Mouse (Mus musculus): Measurements from ENCODE around the gene Jak1. TPM values are rescaled to one million over a fixed set of nuclear protein-coding genes. Genes with fewer than 3 reads are reported as not detected.

Jak1 gene
- polyA plus RNA-seq, 1 experiment from 2014 or later, result 81.4 TPM

DNA sequence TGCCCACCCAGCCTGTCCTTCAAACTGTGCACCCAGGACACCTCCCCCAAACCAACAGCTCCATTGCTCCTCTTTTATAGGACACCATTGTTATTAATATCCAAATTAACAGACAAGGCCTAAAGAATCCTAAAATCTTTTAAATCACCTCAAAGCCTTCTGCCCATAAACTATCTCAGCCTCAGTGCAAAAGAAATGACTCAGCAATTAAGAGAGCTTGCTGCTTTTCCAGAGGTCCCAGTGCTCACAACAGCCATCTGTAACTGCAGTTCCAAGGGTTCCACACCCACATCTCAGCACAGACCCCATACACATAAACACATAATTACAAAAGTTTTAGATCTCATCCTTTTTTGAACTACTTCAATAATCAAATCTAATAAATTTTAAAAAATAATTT lies 13.1 kb downstream of the Jak1 start:
- Histone ChIP-seq H3K4me3 (replicated peaks) (no peak overlapping the region), H3K9me3 (replicated peaks) (no peaks in the 10 kb centered on the region), H3K36me3 (no peaks in the 10 kb centered on the region), H3K27me3 (no peaks in the 10 kb centered on the region), H3K9ac (no peak overlapping the region), H3K4me1 (peaks cover 18% of the 10 kb centered on the region), H3K4me2 (replicated peaks) (no peak overlapping the region), H3K27ac (replicated peaks) (no peak overlapping the region)
- ATAC-seq (ENCODE audit: insufficient number of reproducible peaks, low FRiP score, low TSS enrichment, low read depth), result no peak

DNA sequence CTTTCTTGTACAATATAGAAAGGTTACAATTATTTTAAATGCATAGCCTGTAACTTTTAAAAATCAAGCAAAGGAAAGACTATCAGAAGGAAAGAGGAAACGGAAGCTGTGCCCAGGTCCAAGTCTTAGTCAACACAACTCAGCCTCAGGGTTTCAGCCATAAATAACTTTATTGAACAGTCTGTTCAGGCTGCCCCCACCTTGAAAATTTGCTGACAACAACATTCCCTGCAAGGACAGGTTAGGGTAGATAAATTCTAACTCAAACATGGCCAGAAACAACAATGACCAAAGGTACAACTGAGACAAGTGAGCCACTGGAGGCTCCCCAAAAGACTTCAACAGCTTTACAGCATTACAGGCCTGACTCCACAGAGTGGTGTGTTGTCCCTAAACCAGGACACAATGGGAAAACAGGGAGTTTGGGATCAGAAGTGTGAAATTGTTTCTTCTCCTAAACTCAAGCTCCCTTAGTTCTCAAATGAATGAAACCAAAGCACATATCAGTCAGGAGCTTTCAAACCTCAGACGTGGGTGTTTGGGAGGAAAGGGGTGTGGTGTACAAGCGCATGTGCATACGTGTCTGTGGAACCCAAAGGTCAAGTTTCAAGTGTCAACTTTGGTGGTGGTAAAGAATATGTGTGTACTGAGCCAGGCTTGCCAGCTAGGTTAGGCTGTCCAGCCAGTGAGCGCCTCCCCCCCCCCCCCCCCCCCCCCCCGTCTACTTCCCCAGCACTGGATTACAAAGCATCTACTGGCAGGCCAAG lies 14.9 kb downstream of the Jak1 start:
- Histone ChIP-seq H3K4me2 (replicated peaks) (no peak overlapping the region), H3K4me3 (replicated peaks) (no peak overlapping the region), H3K27me3 (no peaks in the 10 kb centered on the region), H3K4me1 (peaks cover 22% of the 10 kb centered on the region), H3K27ac (replicated peaks) (no peak overlapping the region), H3K36me3 (no peaks in the 10 kb centered on the region), H3K9ac (no peak overlapping the region), H3K9me3 (replicated peaks) (no peaks in the 10 kb centered on the region)
- WGBS, result 55% methylated on average over 5 of the region's 6 CpGs
- ATAC-seq (ENCODE audit: insufficient number of reproducible peaks, low FRiP score, low TSS enrichment, low read depth), result no peak

DNA sequence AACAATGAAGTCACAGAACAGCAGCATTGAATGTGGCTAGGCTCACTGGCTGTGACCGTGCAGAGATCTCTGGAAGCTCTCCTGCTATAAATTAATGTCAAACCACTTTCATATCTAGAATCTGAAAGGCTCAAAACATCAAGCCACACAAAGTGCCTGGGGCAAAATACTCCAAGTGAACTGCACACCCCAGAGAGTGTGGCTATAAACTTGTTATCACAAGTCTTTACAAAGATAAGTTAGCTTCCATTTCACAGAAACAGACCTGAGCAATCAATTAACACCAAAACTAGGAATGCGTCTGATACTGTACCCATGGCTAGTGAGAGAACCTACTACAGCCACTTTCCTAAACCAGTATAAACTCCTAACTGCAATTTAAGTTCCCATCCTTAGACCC lies 17.7 kb downstream of the Jak1 start:
- H3K4me3 ChIP-seq (replicated peaks), result no peak overlapping the region
- H3K9ac ChIP-seq, result no peak overlapping the region
- H3K36me3 ChIP-seq, result no peaks in the 10 kb centered on the region
- H3K4me2 ChIP-seq (replicated peaks), result no peak overlapping the region
- no peaks in the 10 kb centered on the region for H3K27me3 ChIP-seq
- ATAC-seq (ENCODE audit: insufficient number of reproducible peaks, low FRiP score, low TSS enrichment, low read depth), result no peak
- peaks cover 32% of the 10 kb centered on the region for H3K4me1 ChIP-seq
- H3K9me3 ChIP-seq (replicated peaks), result no peaks in the 10 kb centered on the region
- WGBS, result 35% methylated on average over 2 of the region's 2 CpGs
- no peak overlapping the region for H3K27ac ChIP-seq (replicated peaks)

DNA sequence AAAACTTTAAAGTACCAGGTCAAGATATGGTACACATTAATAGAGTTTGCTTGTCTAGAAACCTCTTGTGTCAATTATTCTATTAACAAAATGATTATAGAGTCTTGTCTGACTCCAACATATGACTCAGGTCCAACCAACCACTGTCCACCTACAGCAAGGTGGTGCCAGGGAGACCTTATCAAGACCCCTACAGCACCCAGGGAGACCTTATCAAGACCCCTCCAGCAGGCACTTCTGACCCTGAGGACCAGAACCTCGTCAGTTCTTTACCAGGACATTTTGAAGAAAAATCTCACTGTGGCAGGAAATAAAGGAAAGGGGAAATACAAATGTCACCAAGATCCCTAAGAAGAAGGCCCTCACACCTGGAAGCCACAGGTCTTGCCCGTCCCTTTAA lies 18.5 kb downstream of the Jak1 start:
- Histone ChIP-seq H3K9me3 (replicated peaks) (no peaks in the 10 kb centered on the region), H3K27me3 (no peaks in the 10 kb centered on the region), H3K9ac (no peak overlapping the region), H3K4me1 (peaks cover 32% of the 10 kb centered on the region), H3K27ac (replicated peaks) (no peak overlapping the region), H3K4me2 (replicated peaks) (no peak overlapping the region), H3K4me3 (replicated peaks) (no peak overlapping the region), H3K36me3 (no peaks in the 10 kb centered on the region)
- 75% methylated on average over 2 of the region's 2 CpGs for WGBS
- no peak for ATAC-seq (ENCODE audit: insufficient number of reproducible peaks, low FRiP score, low TSS enrichment, low read depth)

DNA sequence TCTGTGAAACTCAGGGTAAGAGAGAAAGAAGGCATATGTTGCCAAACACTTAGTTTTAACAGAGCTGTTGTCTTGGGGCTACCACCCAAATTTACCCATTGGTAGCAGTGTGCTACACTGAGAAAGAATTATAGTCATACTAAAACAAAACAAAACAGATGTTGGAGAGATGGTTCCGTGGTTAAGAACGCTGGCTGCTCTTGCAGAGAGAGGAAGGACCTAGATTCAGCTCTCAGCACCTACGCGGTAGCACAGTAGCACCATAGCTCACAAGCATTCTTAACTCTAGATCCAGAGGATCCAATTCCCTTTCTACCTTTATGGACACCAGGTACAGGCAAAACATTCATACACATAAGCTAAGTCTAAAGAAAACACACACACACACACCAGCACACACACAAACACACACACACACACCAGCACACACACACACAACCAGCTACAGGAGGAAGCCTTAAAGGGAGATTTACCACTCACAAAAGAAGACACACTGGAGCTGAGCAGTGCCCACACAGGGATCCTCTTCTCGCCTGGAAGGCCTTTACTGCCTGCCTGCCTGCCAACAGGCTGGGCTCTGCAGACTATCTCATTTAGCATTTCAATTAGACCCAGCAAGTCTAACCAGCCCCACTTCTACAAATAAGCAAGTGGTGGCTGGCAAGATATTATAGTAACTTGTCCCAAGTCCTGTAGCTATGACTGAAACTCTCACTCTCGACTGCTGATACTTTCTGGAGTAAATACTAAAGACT lies 20.6 kb downstream of the Jak1 start:
- ATAC-seq (ENCODE audit: insufficient number of reproducible peaks, low FRiP score, low TSS enrichment, low read depth), result no peak
- H3K4me1 ChIP-seq, result peaks cover 28% of the 10 kb centered on the region
- no peak overlapping the region for H3K4me3 ChIP-seq (replicated peaks)
- no peaks in the 10 kb centered on the region for H3K9me3 ChIP-seq (replicated peaks)
- no peak overlapping the region; the same call in 1 of the 2 replicates for H3K27ac ChIP-seq (replicated peaks)
- WGBS, result 55% methylated on average over 6 of the region's 6 CpGs
- H3K27me3 ChIP-seq, result no peaks in the 10 kb centered on the region
- H3K4me2 ChIP-seq (replicated peaks), result no peak overlapping the region
- H3K36me3 ChIP-seq, result no peaks in the 10 kb centered on the region
- H3K9ac ChIP-seq, result no peak overlapping the region

DNA sequence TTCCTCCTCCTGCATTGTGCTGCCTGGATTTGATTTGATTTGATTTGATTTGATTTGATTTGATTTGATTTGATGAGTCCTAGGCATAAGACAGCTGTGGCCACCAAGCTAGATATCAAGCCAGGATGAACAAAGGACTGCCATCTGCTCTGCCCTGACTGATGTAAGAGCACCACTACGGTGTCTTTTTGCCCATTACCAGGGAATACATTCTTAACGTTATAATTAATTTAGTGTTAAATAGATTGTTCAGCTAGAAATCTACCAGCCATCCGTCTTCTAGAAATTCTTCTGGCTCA lies 24.3 kb downstream of the Jak1 start:
- H3K4me2 ChIP-seq (replicated peaks), result no peak overlapping the region
- no peak for ATAC-seq (ENCODE audit: insufficient number of reproducible peaks, low FRiP score, low TSS enrichment, low read depth)
- H3K9me3 ChIP-seq (replicated peaks), result no peaks in the 10 kb centered on the region
- 82% methylated on average over 3 of the region's 3 CpGs for WGBS
- H3K27me3 ChIP-seq, result no peaks in the 10 kb centered on the region
- H3K36me3 ChIP-seq, result no peaks in the 10 kb centered on the region
- H3K4me1 ChIP-seq, result peaks cover 20% of the 10 kb centered on the region
- no peak overlapping the region for H3K9ac ChIP-seq
- H3K27ac ChIP-seq (replicated peaks), result no peak overlapping the region
- no peak overlapping the region for H3K4me3 ChIP-seq (replicated peaks)

DNA sequence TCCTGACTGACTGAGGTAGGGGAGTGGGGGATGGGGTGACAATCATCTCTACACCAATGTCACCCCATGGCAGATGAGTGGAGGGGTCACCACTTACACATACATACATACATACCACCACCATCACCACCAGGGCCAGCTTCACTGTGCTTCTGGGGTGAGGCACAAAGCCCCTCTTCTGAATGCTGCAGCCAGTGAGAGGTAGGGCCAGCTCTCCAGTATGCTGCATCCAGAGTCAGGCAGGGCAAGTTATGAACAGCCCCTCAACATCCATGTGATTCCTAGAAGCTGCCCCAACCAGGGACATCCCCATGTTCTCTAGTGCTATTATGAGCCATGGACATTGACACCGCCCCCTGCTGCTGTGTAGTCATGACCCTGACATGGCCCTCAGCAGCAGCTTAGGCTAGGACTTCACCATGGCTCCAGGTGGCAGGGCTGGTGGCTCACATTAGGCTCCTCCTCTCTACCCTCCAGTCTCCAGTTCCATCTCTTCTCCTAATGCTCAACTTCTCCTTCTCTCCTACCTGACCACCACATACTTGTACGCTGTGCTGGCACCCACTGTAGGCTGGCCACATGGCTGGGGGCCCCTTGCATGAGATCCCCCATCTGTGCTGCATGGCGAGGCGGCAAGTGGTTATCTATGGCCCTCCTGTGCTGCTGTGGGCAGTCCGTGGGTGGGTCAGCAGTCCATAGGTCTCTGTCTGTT lies 24.8 kb downstream of the Jak1 start:
- Histone ChIP-seq H3K4me2 (replicated peaks) (no peak overlapping the region), H3K9ac (no peak overlapping the region), H3K4me1 (peaks cover 20% of the 10 kb centered on the region), H3K27ac (replicated peaks) (no peak overlapping the region), H3K27me3 (no peaks in the 10 kb centered on the region), H3K9me3 (replicated peaks) (no peaks in the 10 kb centered on the region), H3K4me3 (replicated peaks) (no peak overlapping the region), H3K36me3 (no peaks in the 10 kb centered on the region)
- WGBS, result 93% methylated on average over 5 of the region's 5 CpGs
- ATAC-seq (ENCODE audit: insufficient number of reproducible peaks, low FRiP score, low TSS enrichment, low read depth), result peak; percentile 47

DNA sequence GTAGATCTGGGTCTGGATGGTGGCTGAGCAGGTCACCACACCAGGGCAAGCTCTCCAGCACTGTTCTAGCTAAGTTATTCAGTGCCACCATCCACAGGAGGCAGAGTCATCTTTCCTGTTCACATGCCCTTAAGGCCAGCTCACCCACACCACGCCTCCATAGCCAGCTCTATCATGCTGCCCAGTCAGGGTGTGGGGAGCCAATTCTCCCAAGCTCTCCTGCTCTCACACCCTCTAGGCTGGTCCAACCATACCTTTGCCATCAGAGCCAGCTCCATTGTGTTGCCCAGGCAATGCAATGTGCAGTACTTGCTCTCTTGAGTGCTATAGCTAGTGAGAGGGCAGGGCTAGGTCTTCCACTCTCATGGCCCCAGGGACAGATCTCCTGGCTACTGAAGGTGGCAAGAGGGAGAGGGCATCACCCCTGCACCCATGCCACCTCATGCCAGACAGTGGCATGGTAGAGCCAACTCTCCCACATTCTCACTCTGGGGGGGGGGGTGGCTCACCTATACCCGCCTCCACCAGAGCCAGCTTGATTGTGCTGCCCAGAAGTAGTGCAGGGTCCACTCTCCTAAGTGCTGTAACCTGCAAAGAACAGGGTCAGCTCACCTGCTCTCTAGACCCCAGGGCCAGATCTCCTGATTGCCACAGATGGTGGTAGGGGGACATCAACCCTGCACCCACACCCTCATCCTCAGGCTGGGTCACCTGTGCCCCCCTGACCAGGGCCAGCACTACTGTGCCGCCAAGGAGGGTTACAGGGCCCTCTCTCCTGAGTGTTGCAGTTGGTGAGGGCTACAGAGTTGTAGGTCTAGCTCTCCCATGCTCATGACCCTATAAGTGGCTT lies 25.5 kb downstream of the Jak1 start:
- Histone ChIP-seq H3K9me3 (replicated peaks) (no peaks in the 10 kb centered on the region), H3K4me2 (replicated peaks) (no peak overlapping the region), H3K27ac (replicated peaks) (no peak overlapping the region), H3K36me3 (no peaks in the 10 kb centered on the region), H3K27me3 (no peaks in the 10 kb centered on the region), H3K4me1 (peaks cover 17% of the 10 kb centered on the region), H3K4me3 (replicated peaks) (no peak overlapping the region), H3K9ac (no peak overlapping the region)
- ATAC-seq (ENCODE audit: insufficient number of reproducible peaks, low FRiP score, low TSS enrichment, low read depth), result 0 out of 2 replicates have a peak, but pooled peaks have one; percentile 2
- WGBS, result 87% methylated on average over 3 of the region's 3 CpGs

DNA sequence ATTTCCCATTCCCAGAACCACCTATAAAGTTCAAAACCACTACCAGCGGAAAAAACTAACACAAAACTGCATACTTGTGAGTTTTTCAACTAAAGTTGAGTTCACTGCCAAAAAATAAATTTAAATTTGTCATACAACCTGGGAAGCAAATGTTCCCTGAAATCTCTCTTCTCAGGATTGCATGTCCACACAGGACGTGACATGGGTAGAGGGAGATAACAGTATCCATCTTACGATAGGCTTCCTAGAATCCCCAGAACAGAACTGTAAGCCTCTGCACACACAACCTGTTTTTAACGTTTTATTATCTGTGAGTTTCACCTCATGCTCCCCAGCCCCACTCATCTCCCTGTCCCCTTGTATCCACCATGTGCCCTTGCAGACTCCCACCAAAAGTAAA lies 26.5 kb downstream of the Jak1 start:
- Histone ChIP-seq H3K4me1 (peaks cover 16% of the 10 kb centered on the region), H3K27me3 (no peaks in the 10 kb centered on the region), H3K4me2 (replicated peaks) (no peak overlapping the region), H3K4me3 (replicated peaks) (no peak overlapping the region), H3K27ac (replicated peaks) (no peak overlapping the region), H3K36me3 (no peaks in the 10 kb centered on the region), H3K9me3 (replicated peaks) (no peaks in the 10 kb centered on the region), H3K9ac (no peak overlapping the region)
- 72% methylated on average over 4 of the region's 4 CpGs for WGBS
- no peak for ATAC-seq (ENCODE audit: insufficient number of reproducible peaks, low FRiP score, low TSS enrichment, low read depth)

DNA sequence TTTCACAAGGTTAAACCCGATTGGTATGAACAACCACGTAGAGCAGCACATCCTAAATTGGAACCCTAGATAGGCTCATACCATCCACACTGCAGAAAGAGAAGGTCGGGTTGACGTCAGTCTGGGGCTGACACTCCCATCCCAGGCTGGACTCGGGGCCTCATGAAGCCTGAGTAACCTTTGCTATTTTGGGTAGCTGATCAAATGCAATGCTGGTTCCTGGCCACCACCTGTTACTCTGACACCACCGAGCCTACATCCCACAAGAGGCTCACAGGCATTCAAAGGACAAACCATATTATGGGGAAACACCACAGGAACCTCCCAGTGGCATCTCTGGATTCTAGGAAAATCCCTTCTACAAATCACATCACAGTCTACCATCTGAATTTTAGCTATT lies 28.3 kb downstream of the Jak1 start:
- Histone ChIP-seq H3K4me3 (replicated peaks) (no peak overlapping the region), H3K4me1 (peaks cover 16% of the 10 kb centered on the region), H3K9me3 (replicated peaks) (no peaks in the 10 kb centered on the region), H3K27me3 (no peaks in the 10 kb centered on the region), H3K4me2 (replicated peaks) (no peak overlapping the region), H3K36me3 (no peaks in the 10 kb centered on the region), H3K27ac (replicated peaks) (no peak overlapping the region), H3K9ac (no peak overlapping the region)
- 88% methylated on average over 6 of the region's 6 CpGs for WGBS
- no peak for ATAC-seq (ENCODE audit: insufficient number of reproducible peaks, low FRiP score, low TSS enrichment, low read depth)

DNA sequence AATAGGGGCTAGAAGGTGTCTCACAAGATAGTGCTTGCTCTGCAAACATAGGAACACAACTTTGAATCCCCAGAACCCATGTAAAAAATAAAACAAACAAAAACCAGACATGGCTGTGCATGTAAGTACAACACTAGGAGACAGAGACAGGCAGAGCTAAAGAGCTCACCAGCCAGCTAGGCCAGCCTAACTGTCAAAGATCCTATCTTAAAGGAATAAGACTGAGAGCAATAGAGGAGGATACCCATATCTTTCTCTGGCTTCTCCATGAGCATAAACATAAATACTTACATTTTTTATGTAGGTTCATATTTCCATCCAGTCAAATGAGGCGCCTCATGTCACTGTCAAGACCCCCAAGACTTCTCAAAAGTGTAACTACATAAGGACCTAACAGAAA lies 29.1 kb downstream of the Jak1 start:
- no peak for ATAC-seq (ENCODE audit: insufficient number of reproducible peaks, low FRiP score, low TSS enrichment, low read depth)
- H3K4me1 ChIP-seq, result peaks cover 16% of the 10 kb centered on the region
- H3K9me3 ChIP-seq (replicated peaks), result no peaks in the 10 kb centered on the region
- H3K4me3 ChIP-seq (replicated peaks), result no peak overlapping the region
- no peak overlapping the region for H3K27ac ChIP-seq (replicated peaks)
- H3K27me3 ChIP-seq, result no peaks in the 10 kb centered on the region
- H3K36me3 ChIP-seq, result no peaks in the 10 kb centered on the region
- WGBS, result 84% methylated on average over 1 of the region's 1 CpGs
- H3K4me2 ChIP-seq (replicated peaks), result no peak overlapping the region
- no peak overlapping the region for H3K9ac ChIP-seq
